Mouse (Mus musculus): Measurements from ENCODE around the gene Nomo1.

- TF ChIP-seq CTCF (IDR thresholded peaks at IDR 0.05; ENCODE audit: borderline replicate concordance, insufficient read depth, low read length) (no peak), POLR2A (IDR thresholded peaks at IDR 0.05; ENCODE audit: low read depth, low read length) (no peak)
Observed at GRCm38 (mm10) chr7:46035468-46035867, 2.0 kb downstream of the Nomo1 start.
